Mouse (Mus musculus) lung, embryonic 16.5 days (tissue): ENCODE measurements around the gene Jmjd1c. TPM values are rescaled to one million over a fixed set of nuclear protein-coding genes. Genes with fewer than 3 reads are reported as not detected.

Experiments
- ATAC-seq: fragments of 200-750 bp; cut with Nextera tagmentation; 2 replicates; pipeline ENCODE4 v1.8.0; 2017; ENCODE audit warnings: low read depth, mild to moderate bottlenecking, moderate library complexity
- H3K27ac ChIP-seq: fragments of 300-500 bp; sonication (generic); 2 replicates; pipeline ENCODE4 v1.5.1; 2014; ENCODE audit warnings: mild to moderate bottlenecking, control low read depth, low read length
- H3K27me3 ChIP-seq: fragments of 300-500 bp; sonication (generic); 2 replicates; pipeline ENCODE4 v1.6.1; 2014; ENCODE audit warnings: low read depth, low read length, mixed read lengths; ENCODE audit not compliant: control insufficient read depth, insufficient read depth
- H3K36me3 ChIP-seq: fragments of 300-500 bp; sonication (generic); 2 replicates; pipeline ENCODE4 v1.6.1; 2014; ENCODE audit warnings: low read length; ENCODE audit not compliant: control insufficient read depth, insufficient read depth
- H3K4me1 ChIP-seq: fragments of 300-500 bp; sonication (generic); replicated peaks from 2 replicates; pipeline ENCODE4 v1.6.1; 2014; ENCODE audit warnings: low read length, mixed read lengths; ENCODE audit not compliant: control insufficient read depth, insufficient read depth
- H3K4me2 ChIP-seq: fragments of 300-500 bp; sonication (generic); 2 replicates; pipeline ENCODE4 v1.6.1; 2014; ENCODE audit warnings: low read depth, low read length, control low read depth
- H3K4me3 ChIP-seq: fragments of 300-500 bp; sonication (generic); 2 replicates; pipeline ENCODE4 v1.5.1; 2014; ENCODE audit warnings: mild to moderate bottlenecking, low read length, control low read depth
- H3K9ac ChIP-seq: fragments of 300-500 bp; sonication (generic); 2 replicates; pipeline ENCODE4 v1.6.1; 2014; ENCODE audit warnings: low read length, control low read depth
- H3K9me3 ChIP-seq: fragments of 300-500 bp; sonication (generic); 2 replicates; pipeline ENCODE4 v1.6.1; 2016; ENCODE audit warnings: low read length; ENCODE audit not compliant: control insufficient read depth
- WGBS: fragments of 180-500 bp; shearing (Covaris S2); extraction: QIAGEN DNeasy Blood & Tissue Kit; methylation state at CpG from one replicate; pipeline ENCODE4 v1.1.7; 2014; 5-methylcytosine and 5-hydroxymethylcytosine counted together
- polyA plus RNA-seq: library from polyadenylated mRNA; unstranded; fragments of >200 nt; fragmentation: Nextera tagmentation; extraction: Ambion mirVana; gene quantifications from 2 replicates; pipeline ENCODE4 v1.2.1, GENCODE M21; 2015

The Jmjd1c gene
- polyA plus RNA-seq, 1 experiment from 2014 or later = 28.4 TPM

DNA sequence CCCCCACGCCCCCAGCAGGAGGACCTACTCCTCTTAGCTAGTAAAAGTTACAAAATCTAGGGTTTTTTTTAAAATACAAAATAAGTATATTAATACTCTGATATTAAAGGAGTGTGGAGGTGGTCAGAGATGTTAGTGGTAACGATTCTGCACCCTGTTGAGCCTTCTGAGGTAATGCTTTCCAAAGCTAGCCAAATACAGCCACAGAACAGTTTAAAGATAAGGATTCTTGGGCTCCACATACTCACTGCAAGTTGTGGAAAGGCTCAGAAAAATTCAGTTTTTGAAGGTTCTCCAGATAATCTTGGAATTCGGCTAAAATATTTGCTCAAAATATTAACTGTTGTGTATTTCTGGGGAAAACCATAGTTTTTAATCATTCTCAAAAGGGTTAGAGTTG, 81.0 kb downstream of the Jmjd1c start:
- Histone ChIP-seq H3K36me3 (no peaks in the 10 kb centered on the region), H3K27me3 (no peaks in the 10 kb centered on the region), H3K4me3 (no peak overlapping the region), H3K27ac (peak overlapping the region; percentile 36), H3K4me1 (peaks cover 21% of the 10 kb centered on the region), H3K9ac (no peak overlapping the region), H3K9me3 (no peaks in the 10 kb centered on the region), H3K4me2 (0 out of 2 replicates have a peak overlapping the region, but pooled peaks have one; percentile 3)
- WGBS = 45% methylated on average over 3 of the region's 3 CpGs
- no peak for ATAC-seq

DNA sequence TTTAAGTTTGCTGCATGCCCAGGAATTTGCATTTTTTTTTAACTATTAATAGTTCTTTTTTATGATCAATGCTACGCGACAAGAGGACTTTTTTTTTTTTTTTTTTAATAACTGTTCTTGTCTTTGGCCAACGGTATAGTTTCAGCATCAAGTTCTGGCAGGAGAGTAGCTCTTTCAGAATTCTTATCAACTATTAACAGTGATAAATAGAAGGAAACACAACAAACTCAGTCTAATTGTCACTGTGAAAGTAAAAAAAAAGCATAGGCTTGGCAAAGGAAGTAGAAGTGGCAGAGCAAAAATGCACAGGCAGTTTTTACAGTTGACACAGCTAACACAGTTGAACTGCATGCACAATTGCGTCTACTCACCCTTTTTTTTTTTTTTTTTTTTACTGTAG, 81.5 kb downstream of the Jmjd1c start:
- no peaks in the 10 kb centered on the region for H3K27me3 ChIP-seq
- 0 out of 2 replicates have a peak, but pooled peaks have one; percentile 32 for ATAC-seq
- no peaks in the 10 kb centered on the region for H3K9me3 ChIP-seq
- no peaks in the 10 kb centered on the region for H3K36me3 ChIP-seq
- H3K9ac ChIP-seq = no peak overlapping the region
- no peak overlapping the region for H3K4me2 ChIP-seq
- H3K4me3 ChIP-seq = no peak overlapping the region
- peaks cover 21% of the 10 kb centered on the region for H3K4me1 ChIP-seq
- WGBS = 26% methylated on average over 4 of the region's 4 CpGs
- peak overlapping the region; percentile 36; the same call in 1 of the 2 replicates for H3K27ac ChIP-seq

DNA sequence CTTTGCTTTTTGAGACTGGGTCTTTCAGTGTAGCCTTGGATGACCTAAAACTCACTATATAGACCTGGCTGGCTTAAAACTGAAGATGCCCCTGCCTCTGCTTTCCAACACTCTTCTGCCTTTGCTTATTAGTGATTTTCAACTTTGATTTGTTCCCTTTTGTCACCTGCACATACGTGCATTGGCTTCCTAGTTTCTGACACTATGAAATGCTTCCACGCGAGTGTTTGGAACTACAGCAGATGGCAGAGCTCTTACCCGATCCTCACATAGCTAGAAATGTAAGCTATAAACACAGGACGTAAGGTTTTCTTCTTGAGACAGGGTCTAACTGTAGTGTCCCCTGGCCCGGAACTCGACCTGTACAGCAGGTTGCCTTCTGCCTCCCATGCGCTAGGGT, 84.1 kb downstream of the Jmjd1c start:
- Histone ChIP-seq H3K9ac (no peak overlapping the region), H3K4me2 (no peak overlapping the region), H3K36me3 (no peaks in the 10 kb centered on the region), H3K9me3 (no peaks in the 10 kb centered on the region), H3K27ac (no peak overlapping the region), H3K27me3 (no peaks in the 10 kb centered on the region), H3K4me1 (peaks cover 23% of the 10 kb centered on the region), H3K4me3 (no peak overlapping the region)
- ATAC-seq = no peak
- 89% methylated on average over 8 of the region's 8 CpGs for WGBS

DNA sequence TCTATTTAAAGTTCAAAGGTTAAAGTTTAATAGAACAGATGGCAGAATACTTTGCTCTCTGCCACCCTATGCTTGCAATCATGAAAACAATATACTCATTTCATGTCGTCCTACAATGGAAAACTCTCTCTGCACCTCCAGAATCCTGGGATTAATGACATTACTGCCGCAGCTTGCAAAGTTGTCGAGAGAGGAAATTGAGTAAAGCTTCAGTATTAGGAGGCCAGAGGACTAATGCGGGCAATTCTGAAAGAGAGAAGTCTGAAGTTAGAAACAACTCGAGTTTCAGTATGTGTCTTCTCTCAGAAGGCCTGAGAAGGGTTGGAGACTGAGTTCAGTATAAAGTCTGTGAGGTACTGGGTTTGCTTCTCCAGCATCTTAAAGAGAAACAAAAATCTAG, 84.9 kb downstream of the Jmjd1c start:
- no peak overlapping the region for H3K9ac ChIP-seq
- H3K4me1 ChIP-seq = peaks cover 23% of the 10 kb centered on the region
- H3K27ac ChIP-seq = no peak overlapping the region
- no peak overlapping the region for H3K4me2 ChIP-seq
- H3K9me3 ChIP-seq = no peaks in the 10 kb centered on the region
- no peak overlapping the region for H3K4me3 ChIP-seq
- H3K36me3 ChIP-seq = no peaks in the 10 kb centered on the region
- ATAC-seq = no peak
- 72% methylated on average over 5 of the region's 5 CpGs for WGBS
- no peaks in the 10 kb centered on the region for H3K27me3 ChIP-seq

DNA sequence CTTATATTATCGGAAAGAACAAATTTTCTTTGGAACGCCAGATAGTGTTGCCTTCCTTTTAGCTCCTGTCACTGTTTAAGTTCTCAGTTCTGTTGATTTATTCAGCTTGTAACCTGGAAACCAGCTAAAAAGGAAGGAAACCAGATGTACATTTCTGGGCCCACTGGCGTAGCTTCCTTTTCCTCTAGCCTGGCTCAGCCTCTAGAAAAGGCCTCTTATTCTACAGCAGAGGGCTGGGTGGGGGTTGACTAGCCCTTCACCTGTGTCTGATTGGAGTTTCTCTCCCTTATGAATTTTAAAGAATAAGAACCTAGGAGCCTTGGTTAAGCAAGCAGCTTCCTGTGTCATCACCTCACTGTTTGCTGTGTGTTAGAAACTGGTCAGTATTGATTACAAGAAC, 86.7 kb downstream of the Jmjd1c start:
- Histone ChIP-seq H3K36me3 (no peaks in the 10 kb centered on the region), H3K27ac (no peak overlapping the region), H3K4me2 (no peak overlapping the region), H3K9me3 (no peaks in the 10 kb centered on the region), H3K4me3 (no peak overlapping the region), H3K9ac (no peak overlapping the region), H3K27me3 (no peaks in the 10 kb centered on the region), H3K4me1 (peaks cover 11% of the 10 kb centered on the region)
- ATAC-seq = no peak
- WGBS = 50% methylated on average over 3 of the region's 3 CpGs

DNA sequence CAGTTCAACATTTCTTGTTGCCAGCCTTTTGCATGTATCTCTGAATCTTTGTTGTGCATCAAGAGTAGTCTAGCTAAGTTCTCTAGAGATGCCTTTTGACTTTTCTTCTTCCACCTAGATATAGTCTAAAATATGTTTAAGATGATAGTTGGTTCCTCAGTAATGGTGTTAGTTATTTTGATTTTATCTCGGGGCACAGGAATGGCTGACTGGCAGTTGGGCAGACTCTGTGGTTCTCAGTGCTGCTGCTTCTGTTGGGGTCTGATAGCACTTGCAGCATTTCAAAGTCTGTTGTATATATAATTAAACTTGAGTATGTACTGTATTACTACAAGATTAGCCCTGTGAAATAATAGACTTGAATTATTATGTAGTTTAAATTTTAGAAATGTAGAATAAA, 87.2 kb downstream of the Jmjd1c start:
- no peak overlapping the region for H3K9ac ChIP-seq
- H3K36me3 ChIP-seq = no peaks in the 10 kb centered on the region
- H3K9me3 ChIP-seq = no peaks in the 10 kb centered on the region
- ATAC-seq = no peak
- no peak overlapping the region for H3K4me2 ChIP-seq
- peaks cover 10% of the 10 kb centered on the region; the same call in 1 of the 2 replicates for H3K4me1 ChIP-seq
- no peak overlapping the region for H3K27ac ChIP-seq
- 49% methylated on average over 1 of the region's 1 CpGs for WGBS
- H3K27me3 ChIP-seq = no peaks in the 10 kb centered on the region
- no peak overlapping the region for H3K4me3 ChIP-seq

DNA sequence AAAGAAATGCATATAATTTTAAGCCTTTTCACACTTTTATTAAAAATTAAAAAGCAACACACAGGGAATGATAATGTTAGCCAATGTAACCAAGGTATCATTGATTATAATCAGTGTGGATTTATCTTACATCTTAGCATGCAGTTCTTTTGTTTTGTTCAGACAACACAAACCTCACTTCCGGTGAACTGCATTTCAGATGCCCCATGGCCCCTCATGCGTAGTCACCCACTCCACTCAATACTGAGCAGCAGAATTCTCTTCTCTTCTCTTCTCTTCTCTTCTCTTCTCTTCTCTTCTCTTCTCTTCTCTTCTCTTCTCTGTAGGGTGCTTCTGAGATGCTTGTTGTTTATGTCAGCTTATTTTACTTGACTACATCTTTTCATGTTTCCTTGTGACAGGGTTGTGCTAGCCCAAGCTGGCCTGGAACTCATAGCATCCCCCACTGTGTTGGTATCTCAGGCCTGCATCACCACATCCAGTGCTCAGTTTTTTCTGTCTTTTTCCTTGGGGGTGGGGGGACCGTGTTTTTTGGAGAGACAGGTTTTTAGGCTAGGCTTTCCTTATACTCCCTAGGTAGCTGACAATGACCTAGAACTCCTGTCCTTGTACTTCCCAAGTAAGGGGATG, 88.6 kb downstream of the Jmjd1c start:
- H3K4me2 ChIP-seq = no peak overlapping the region
- 67% methylated on average over 3 of the region's 3 CpGs for WGBS
- H3K4me3 ChIP-seq = no peak overlapping the region
- H3K9me3 ChIP-seq = no peaks in the 10 kb centered on the region
- H3K36me3 ChIP-seq = no peaks in the 10 kb centered on the region
- no peak overlapping the region; the same call in 1 of the 2 replicates for H3K27ac ChIP-seq
- H3K9ac ChIP-seq = no peak overlapping the region
- no peak for ATAC-seq
- H3K27me3 ChIP-seq = no peaks in the 10 kb centered on the region
- peaks cover 15% of the 10 kb centered on the region for H3K4me1 ChIP-seq

DNA sequence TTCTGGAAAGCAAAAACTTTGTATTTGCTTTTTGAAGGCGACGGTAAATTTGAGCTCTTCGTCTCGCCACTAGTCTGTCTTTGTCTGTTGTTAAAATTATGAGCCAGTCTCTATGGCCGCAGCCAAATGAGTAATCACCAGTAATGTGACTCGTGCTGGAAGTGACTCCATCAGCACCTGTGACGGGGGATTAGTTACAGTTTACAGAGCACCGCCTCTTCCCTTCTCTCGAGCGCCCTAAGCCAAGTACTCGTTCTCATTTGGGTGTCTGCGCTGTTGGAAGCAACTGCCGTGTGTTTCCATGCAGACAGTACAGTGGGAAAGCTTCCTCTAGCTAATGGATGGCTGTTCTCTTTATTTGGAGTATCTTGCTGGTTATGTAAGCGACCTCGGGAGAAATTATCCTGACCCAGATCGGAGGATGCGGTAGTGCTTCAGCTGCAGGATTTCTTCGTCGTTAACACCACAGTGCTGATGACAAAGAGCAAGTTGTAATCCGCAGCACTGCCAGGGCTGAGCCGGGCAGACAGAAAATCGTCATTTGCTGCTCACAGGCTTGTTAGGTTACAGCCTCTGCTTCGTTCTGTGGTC, 89.7 kb downstream of the Jmjd1c start:
- H3K4me2 ChIP-seq = peak overlapping the region; percentile 56
- ATAC-seq = peak; percentile 88
- under 1% methylated on average over 23 of the region's 23 CpGs for WGBS
- no peaks in the 10 kb centered on the region for H3K9me3 ChIP-seq
- no peaks in the 10 kb centered on the region for H3K36me3 ChIP-seq
- H3K27me3 ChIP-seq = no peaks in the 10 kb centered on the region
- peak overlapping the region; percentile 89 for H3K27ac ChIP-seq
- H3K4me1 ChIP-seq = peaks cover 15% of the 10 kb centered on the region
- peak overlapping the region; percentile 57 for H3K9ac ChIP-seq
- peak overlapping the region; percentile 46 for H3K4me3 ChIP-seq

DNA sequence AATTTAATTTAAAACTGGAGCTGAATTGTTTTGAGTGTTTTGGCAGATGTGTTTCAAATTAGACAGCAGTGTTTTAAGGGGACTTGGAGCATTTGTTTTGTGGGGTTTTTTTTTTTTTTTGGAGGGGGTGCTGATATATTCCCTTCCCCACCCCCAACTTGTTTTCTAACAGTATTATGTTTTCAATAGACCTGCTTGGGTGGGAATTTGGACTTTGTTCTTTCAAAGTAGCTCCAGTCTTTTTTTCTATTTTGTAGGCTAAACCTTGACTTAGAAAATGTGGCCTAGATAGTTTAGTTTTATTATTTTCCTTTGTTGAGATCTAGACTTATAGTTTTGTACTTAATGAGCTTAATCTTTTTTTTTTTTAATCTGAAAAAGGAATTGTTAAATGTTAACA, 90.6 kb downstream of the Jmjd1c start:
- H3K4me2 ChIP-seq = peak overlapping the region; percentile 56
- H3K9me3 ChIP-seq = no peaks in the 10 kb centered on the region
- ATAC-seq = no peak
- no peaks in the 10 kb centered on the region for H3K27me3 ChIP-seq
- H3K4me3 ChIP-seq = peak overlapping the region; percentile 33
- H3K4me1 ChIP-seq = peaks cover 15% of the 10 kb centered on the region
- H3K36me3 ChIP-seq = no peaks in the 10 kb centered on the region
- H3K9ac ChIP-seq = peak overlapping the region; percentile 56
- peak overlapping the region; percentile 58 for H3K27ac ChIP-seq
